Mouse (Mus musculus) MEL (cell line): ENCODE data around the gene Dnajc15. TPM values are rescaled to one million over a fixed set of nuclear protein-coding genes. Genes with fewer than 3 reads are reported as not detected.

Source experiments
- DNase-seq: peaks from one replicate; pipeline ENCODE4 v3.0.0; 2011; ENCODE audit warnings: low read depth, low spot score
- H3K27ac ChIP-seq: 2 replicates; pipeline ENCODE4 v1.5.1; 2012; ENCODE audit warnings: low read depth, mild to moderate bottlenecking, control low read depth, low read length, moderate library complexity; ENCODE audit not compliant: control insufficient read depth
- H3K27me3 ChIP-seq, 2 experiments: fragments of 150-350 bp in 1 of 2; sonication (generic) in 1 of 2; 2 replicates each; pipeline ENCODE4 v1.6.1; 2012; ENCODE audit warnings: low read length in 2 of 2, mild to moderate bottlenecking in 2 of 2, improper control_type of control experiment in 1 of 2, moderate library complexity in 1 of 2; ENCODE audit not compliant: insufficient read depth in 2 of 2, control insufficient read depth in 1 of 2
- H3K36me3 ChIP-seq, 2 experiments: 2 replicates each; pipeline ENCODE4 v1.6.1; 2012 to 2014; ENCODE audit warnings: low read length in 2 of 2, improper control_type of control experiment in 1 of 2, inconsistent platforms in 1 of 2, mild to moderate bottlenecking in 1 of 2; ENCODE audit not compliant: insufficient read depth in 2 of 2, control insufficient read depth in 1 of 2
- H3K4me1 ChIP-seq, 2 experiments: fragments of 150-350 bp in 1 of 2; sonication (generic) in 1 of 2; 2 replicates each; pipeline ENCODE4 v1.6.1; 2012; ENCODE audit warnings: low read length in 2 of 2, improper control_type of control experiment in 1 of 2, mild to moderate bottlenecking in 1 of 2; ENCODE audit not compliant: insufficient read depth in 2 of 2, control insufficient read depth in 1 of 2
- H3K4me3 ChIP-seq, 2 experiments: fragments of 150-350 bp in 1 of 2; sonication (generic) in 1 of 2; 2 replicates each; pipeline ENCODE4 v1.5.1; 2012; ENCODE audit warnings: low read depth in 2 of 2, low read length in 2 of 2, mild to moderate bottlenecking in 2 of 2, moderate library complexity in 2 of 2, control low read depth in 1 of 2, improper control_type of control experiment in 1 of 2; ENCODE audit not compliant: control insufficient read depth in 1 of 2, insufficient read depth in 1 of 2
- H3K79me2 ChIP-seq: 2 replicates; pipeline ENCODE4 v1.6.1; 2012; ENCODE audit warnings: mild to moderate bottlenecking, low read length, moderate library complexity; ENCODE audit not compliant: control insufficient read depth, poor library complexity, insufficient read depth
- H3K9ac ChIP-seq: 2 replicates; pipeline ENCODE4 v1.6.1; 2012; ENCODE audit warnings: low read depth, mild to moderate bottlenecking, control low read depth, low read length, moderate library complexity; ENCODE audit not compliant: control insufficient read depth, poor library complexity, severe bottlenecking
- H3K9me3 ChIP-seq: fragments of 150-350 bp; sonication (generic); replicated peaks from 2 replicates; pipeline ENCODE4 v1.6.1; 2012; ENCODE audit warnings: mild to moderate bottlenecking, low read length, improper control_type of control experiment, moderate library complexity; ENCODE audit not compliant: insufficient read depth
- CTCF ChIP-seq, 3 experiments: IDR thresholded peaks in 2 of 3; conservative IDR thresholded peaks in 1 of 3; 2 replicates each; pipeline ENCODE4 v1.5.1; 2011 to 2012; ENCODE audit warnings: low read length in 3 of 3, low read depth in 2 of 3, mild to moderate bottlenecking in 2 of 3, improper control_type of control experiment in 1 of 3, inconsistent platforms in 1 of 3, mixed read lengths in 1 of 3, moderate library complexity in 1 of 3; ENCODE audit not compliant: control insufficient read depth in 1 of 3, insufficient read depth in 1 of 3, poor library complexity in 1 of 3, severe bottlenecking in 1 of 3
- E2F4 ChIP-seq: IDR thresholded peaks from 2 replicates; pipeline ENCODE4 v1.6.1; 2011; ENCODE audit warnings: low read depth, low read length, improper control_type of control experiment, borderline replicate concordance
- KAT2A ChIP-seq: conservative IDR thresholded peaks from 2 replicates; pipeline ENCODE4 v1.6.1; 2012; ENCODE audit warnings: low read depth, low read length, improper control_type of control experiment, inconsistent platforms
- MXI1 ChIP-seq: IDR thresholded peaks from 2 replicates; pipeline ENCODE4 v1.6.1; 2011; ENCODE audit warnings: mild to moderate bottlenecking, low read depth, low read length, improper control_type of control experiment
- MYB ChIP-seq: IDR thresholded peaks from 2 replicates; pipeline ENCODE4 v1.6.1; 2011; ENCODE audit warnings: mild to moderate bottlenecking, low read depth, low read length, improper control_type of control experiment
- NELFE ChIP-seq: IDR thresholded peaks from 2 replicates; pipeline ENCODE4 v1.6.1; 2011; ENCODE audit warnings: low read depth, low read length, improper control_type of control experiment
- NRF1 ChIP-seq: IDR thresholded peaks from 2 replicates; pipeline ENCODE4 v1.6.1; 2014; ENCODE audit warnings: low read depth, mild to moderate bottlenecking, inconsistent platforms, low read length, improper control_type of control experiment, moderate library complexity; ENCODE audit not compliant: poor library complexity, insufficient read depth, severe bottlenecking
- POLR2AphosphoS2 ChIP-seq: IDR thresholded peaks from 2 replicates; pipeline ENCODE4 v1.6.1; 2011; ENCODE audit warnings: low read length, improper control_type of control experiment
- RCOR1 ChIP-seq: IDR thresholded peaks from 2 replicates; pipeline ENCODE4 v1.6.1; 2012; ENCODE audit warnings: low read depth, mild to moderate bottlenecking, inconsistent platforms, low read length, improper control_type of control experiment
- TAL1 ChIP-seq: IDR thresholded peaks from 2 replicates; pipeline ENCODE4 v1.6.1; 2012; ENCODE audit warnings: mild to moderate bottlenecking, inconsistent platforms, low read length, moderate library complexity, mixed read lengths
- TCF12 ChIP-seq: IDR thresholded peaks from 2 replicates; pipeline ENCODE4 v1.6.1; 2014; ENCODE audit warnings: low read depth, mild to moderate bottlenecking, inconsistent platforms, low read length, improper control_type of control experiment, moderate library complexity
- ZC3H11A ChIP-seq: IDR thresholded peaks from 2 replicates; pipeline ENCODE4 v1.6.1; 2012; ENCODE audit warnings: low read depth, mild to moderate bottlenecking, inconsistent platforms, low read length, improper control_type of control experiment
- ZKSCAN1 ChIP-seq: IDR thresholded peaks from 2 replicates; pipeline ENCODE4 v1.6.1; 2012; ENCODE audit warnings: low read depth, mild to moderate bottlenecking, inconsistent platforms, low read length, improper control_type of control experiment, moderate library complexity
- polyA plus RNA-seq, 2 experiments: library from polyadenylated mRNA; stranded (reverse) in 1 of 2; unstranded in 1 of 2; fragments of >175 nt in 1 of 2; fragments of >200 nt in 1 of 2; gene quantifications; 2 replicates each; pipeline versions ENCODE4 v1.2.1 to v1.2.4; 2012; ENCODE audit warnings: low replicate concordance in 2 of 2, low read depth in 1 of 2; ENCODE audit not compliant: insufficient read length in 2 of 2, insufficient read depth in 1 of 2, missing spikeins in 1 of 2
- total RNA-seq: library from RNA; depleted of rRNA; stranded (reverse); fragments of 300-350 nt; gene quantifications from 2 replicates; pipeline ENCODE4 v1.2.3, GENCODE M21; 2012

Dnajc15 gene
- total and polyA plus RNA-seq, 3 experiments: not detected

DNA sequence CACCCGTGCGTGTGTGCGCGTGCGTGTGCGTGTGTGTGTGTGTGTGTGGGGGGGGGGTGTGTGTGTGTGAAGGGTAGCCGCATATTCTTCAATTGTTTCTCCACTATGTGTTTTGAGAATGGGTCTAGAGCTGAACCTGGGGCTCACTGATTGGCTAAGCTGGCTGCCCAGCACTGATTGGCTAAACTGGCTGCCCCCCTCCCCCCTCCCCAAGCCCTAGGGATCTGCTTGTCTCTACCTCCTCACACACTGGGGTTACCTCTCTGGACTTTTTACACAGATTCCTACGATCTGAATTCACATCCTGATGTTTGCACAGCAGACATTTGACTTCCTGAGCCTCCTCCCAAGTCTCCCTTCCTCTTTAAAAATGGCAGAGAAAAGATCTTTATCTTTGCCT is 46.7 kb upstream of the Dnajc15 start:
- TF ChIP-seq TAL1 (no peak), ZC3H11A (no peak), NELFE (no peak)
- no peak overlapping the region for H3K27ac ChIP-seq
- no peaks in the 10 kb centered on the region for H3K9me3 ChIP-seq
- H3K9ac ChIP-seq: no peak overlapping the region
- H3K36me3 ChIP-seq: no peaks in the 10 kb centered on the region
- no peaks in the 10 kb centered on the region for H3K4me1 ChIP-seq
- DNase-seq: no peak
- no peaks in the 10 kb centered on the region for H3K27me3 ChIP-seq
- H3K79me2 ChIP-seq: no peaks in the 10 kb centered on the region
- H3K4me3 ChIP-seq: no peak overlapping the region

DNA sequence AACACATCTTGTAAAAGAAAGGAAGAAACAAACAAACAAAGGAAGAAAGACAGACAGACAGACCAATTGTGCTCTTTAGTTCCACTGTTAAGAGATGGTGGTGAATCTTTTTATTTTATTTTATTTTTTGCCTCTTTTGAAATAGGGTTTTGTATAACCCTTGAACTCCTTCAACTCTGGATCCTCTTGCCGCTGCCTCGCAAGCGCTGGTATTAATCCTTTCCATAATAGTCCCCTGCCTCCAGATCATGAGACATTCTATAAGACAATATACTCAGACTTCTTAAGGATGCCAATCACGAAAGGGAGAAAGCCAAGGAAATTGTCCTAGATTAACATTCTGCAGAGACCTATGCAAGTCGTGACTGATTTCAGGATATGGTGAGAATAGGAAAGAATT is 40.9 kb upstream of the Dnajc15 start:
- no peak for DNase-seq
- Histone ChIP-seq H3K36me3 (no peaks in the 10 kb centered on the region), H3K4me3 (no peak overlapping the region), H3K79me2 (no peaks in the 10 kb centered on the region), H3K27ac (no peak overlapping the region), H3K27me3 (no peaks in the 10 kb centered on the region), H3K9ac (no peak overlapping the region), H3K9me3 (no peaks in the 10 kb centered on the region), H3K4me1 (no peaks in the 10 kb centered on the region)
- TF ChIP-seq POLR2AphosphoS2: no peak
- no peak for TF ChIP-seq CTCF (IDR thresholded peaks at IDR 0.05 in 2 of 3, conservative IDR thresholded peaks at IDR 0.05 in 1 of 3; ENCODE audit: control insufficient read depth in 1 of 3, insufficient read depth in 1 of 3, low read depth in 2 of 3, low read length in 3 of 3, poor library complexity in 1 of 3, severe bottlenecking in 1 of 3)
- TF ChIP-seq RCOR1: no peak

DNA sequence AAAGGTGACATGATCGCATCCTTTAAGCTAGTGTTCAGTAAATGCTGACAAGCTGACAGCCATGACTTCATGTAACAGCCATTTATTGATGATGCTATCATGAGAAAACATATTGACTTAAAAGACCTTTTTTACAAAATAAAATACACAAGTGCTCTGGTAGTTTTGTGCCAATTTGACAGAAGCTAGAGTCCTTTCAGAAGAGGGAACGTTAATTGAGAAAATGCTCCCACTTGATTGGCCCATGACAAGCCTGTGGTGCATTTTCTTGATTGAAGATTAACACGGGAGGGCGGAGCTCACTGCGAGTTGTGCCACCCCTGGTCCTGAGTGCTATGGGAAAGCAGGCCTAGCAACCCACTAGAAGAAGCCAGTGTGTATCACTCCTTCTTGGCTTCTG is 31.7 kb upstream of the Dnajc15 start:
- TF ChIP-seq NRF1: no peak
- no peak for TF ChIP-seq ZKSCAN1
- TF ChIP-seq E2F4: no peak
- TF ChIP-seq ZC3H11A: no peak
- no peak for TF ChIP-seq KAT2A
- TF ChIP-seq TCF12: no peak
- no peak for TF ChIP-seq MXI1
- TF ChIP-seq MYB: no peak
- no peak overlapping the region for H3K27ac ChIP-seq
- H3K79me2 ChIP-seq: no peaks in the 10 kb centered on the region
- H3K4me3 ChIP-seq: no peak overlapping the region
- H3K27me3 ChIP-seq: no peaks in the 10 kb centered on the region
- H3K4me1 ChIP-seq: no peaks in the 10 kb centered on the region
- DNase-seq: no peak
- no peaks in the 10 kb centered on the region for H3K36me3 ChIP-seq
- H3K9ac ChIP-seq: no peak overlapping the region
- H3K9me3 ChIP-seq: no peaks in the 10 kb centered on the region
